Mouse (Mus musculus) hindbrain, embryonic 14.5 days (tissue): ENCODE results near the gene Tnfsf18. TPM values are rescaled to one million over a fixed set of nuclear protein-coding genes. Genes with fewer than 3 reads are reported as not detected.
A peak's percentile ranks its signal among the peaks of the same experiment; 100 is the strongest.

ENCODE experiments used
- ATAC-seq: fragments of 200-750 bp; cut with Nextera tagmentation; 2 replicates; pipeline ENCODE4 v1.8.0; 2017; ENCODE audit warnings: moderate number of reproducible peaks, mild to moderate bottlenecking, moderate TSS enrichment, moderate library complexity; ENCODE audit not compliant: low FRiP score
- DNase-seq: peaks from one replicate; pipeline ENCODE4 v3.0.0-alpha.2; 2015; ENCODE audit warnings: low spot score
- H3K27ac ChIP-seq: fragments of 300-500 bp; sonication (generic); 2 replicates; pipeline ENCODE4 v1.5.1; 2014; ENCODE audit warnings: mild to moderate bottlenecking, moderate library complexity
- H3K27me3 ChIP-seq: fragments of 300-500 bp; sonication (generic); 2 replicates; pipeline ENCODE4 v1.6.1; 2014; ENCODE audit warnings: mild to moderate bottlenecking, low read length, mixed read lengths; ENCODE audit not compliant: control insufficient read depth, insufficient read depth
- H3K36me3 ChIP-seq: fragments of 300-500 bp; sonication (generic); replicated peaks from 2 replicates; pipeline ENCODE4 v1.6.1; 2014; ENCODE audit not compliant: control insufficient read depth, insufficient read depth
- H3K4me1 ChIP-seq: fragments of 300-500 bp; sonication (generic); replicated peaks from 2 replicates; pipeline ENCODE4 v1.6.1; 2014; ENCODE audit warnings: antibody characterized with exemption, low read length, mixed read lengths; ENCODE audit not compliant: control insufficient read depth, insufficient read depth
- H3K4me2 ChIP-seq: fragments of 300-500 bp; sonication (generic); replicated peaks from 2 replicates; pipeline ENCODE4 v1.6.1; 2014; ENCODE audit warnings: mild to moderate bottlenecking, moderate library complexity
- H3K4me3 ChIP-seq: fragments of 300-500 bp; sonication (generic); replicated peaks from 2 replicates; pipeline ENCODE4 v1.5.1; 2014; ENCODE audit warnings: mild to moderate bottlenecking, low read length
- H3K9ac ChIP-seq: fragments of 300-500 bp; sonication (generic); 2 replicates; pipeline ENCODE4 v1.6.1; 2014
- H3K9me3 ChIP-seq: fragments of 300-500 bp; sonication (generic); 2 replicates; pipeline ENCODE4 v1.6.1; 2016; ENCODE audit warnings: low read length; ENCODE audit not compliant: control insufficient read depth
- WGBS: fragments of 180-500 bp; shearing (Covaris S2); extraction: QIAGEN DNeasy Blood & Tissue Kit; methylation state at CpG from one replicate; pipeline ENCODE4 v1.1.7; 2014; 5-methylcytosine and 5-hydroxymethylcytosine counted together
- polyA plus RNA-seq: library from polyadenylated mRNA; unstranded; fragments of >200 nt; fragmentation: Nextera tagmentation; extraction: Ambion mirVana; gene quantifications from 2 replicates; pipeline ENCODE4 v1.2.1, GENCODE M21; 2014

Gene Tnfsf18
- polyA plus RNA-seq, 1 experiment from 2014 or later = 0.19 TPM

- Histone ChIP-seq H3K27ac (no peak overlapping the region), H3K36me3 (no peaks in the 10 kb centered on the region), H3K9me3 (no peaks in the 10 kb centered on the region), H3K4me3 (no peak overlapping the region), H3K4me2 (no peak overlapping the region), H3K9ac (no peak overlapping the region), H3K4me1 (no peaks in the 10 kb centered on the region), H3K27me3 (no peaks in the 10 kb centered on the region)
- 88% methylated on average over 7 of the region's 7 CpGs for whole genome bisulfite sequencing
- ATAC-seq (no peak), DNase-seq (no peak)
These were observed 2.7 kb upstream of the Tnfsf18 start for GRCm38 (mm10) chr1:161491766-161492165.

DNA sequence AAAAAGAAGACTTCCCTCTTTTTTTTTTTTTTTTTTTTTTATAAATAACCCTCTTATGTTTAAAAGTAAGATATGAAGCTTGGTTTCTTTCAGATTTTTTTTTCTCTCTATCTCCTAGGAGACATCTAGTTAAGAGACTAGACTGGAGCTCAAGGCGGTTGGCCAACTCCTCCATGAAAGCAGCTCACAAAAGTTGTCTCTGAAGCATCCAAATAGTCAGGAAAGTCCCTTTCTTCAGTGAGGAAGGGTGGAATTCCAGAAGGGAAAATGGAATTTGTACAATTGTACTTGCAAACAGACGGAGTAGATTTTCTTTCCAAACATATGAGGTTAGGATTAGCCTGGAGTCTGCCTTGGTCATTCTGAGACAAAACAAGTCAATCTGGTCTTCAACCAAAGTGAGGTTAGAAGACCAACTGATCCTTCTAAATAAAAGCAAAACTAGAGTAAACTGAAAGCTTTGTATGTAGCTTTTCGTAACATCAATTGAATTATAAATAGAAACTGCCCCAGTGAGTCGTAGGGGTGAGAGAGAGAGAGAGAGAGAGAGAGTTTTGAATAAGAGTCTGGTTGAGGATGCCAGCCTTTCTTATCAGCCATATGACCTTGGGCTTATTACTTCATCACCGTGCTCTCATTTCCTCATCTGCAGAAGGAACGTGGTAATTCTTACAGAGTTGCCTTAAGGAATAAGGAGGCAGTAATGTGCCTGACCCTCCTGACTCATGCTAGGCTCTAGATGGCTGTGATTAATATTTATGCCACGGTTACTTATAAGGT, 2.6 kb downstream of the Tnfsf18 start:
- no peak for DNase-seq
- Histone ChIP-seq H3K4me2 (no peak overlapping the region), H3K27ac (no peak overlapping the region), H3K9ac (no peak overlapping the region), H3K4me1 (no peaks in the 10 kb centered on the region), H3K4me3 (no peak overlapping the region), H3K36me3 (no peaks in the 10 kb centered on the region), H3K27me3 (no peaks in the 10 kb centered on the region), H3K9me3 (no peaks in the 10 kb centered on the region)
- 82% methylated on average over 7 of the region's 7 CpGs for WGBS
- ATAC-seq = no peak

- ATAC-seq (no peak), DNase-seq (no peak)
- Histone ChIP-seq H3K9ac (no peak overlapping the region), H3K4me2 (no peak overlapping the region), H3K4me1 (no peaks in the 10 kb centered on the region), H3K9me3 (no peaks in the 10 kb centered on the region), H3K4me3 (no peak overlapping the region), H3K27ac (no peak overlapping the region), H3K36me3 (no peaks in the 10 kb centered on the region), H3K27me3 (no peaks in the 10 kb centered on the region)
- WGBS = 92% methylated on average over 6 of the region's 6 CpGs
These were observed 5.8 kb downstream of the Tnfsf18 start for GRCm38 (mm10) chr1:161500114-161500810.

DNA sequence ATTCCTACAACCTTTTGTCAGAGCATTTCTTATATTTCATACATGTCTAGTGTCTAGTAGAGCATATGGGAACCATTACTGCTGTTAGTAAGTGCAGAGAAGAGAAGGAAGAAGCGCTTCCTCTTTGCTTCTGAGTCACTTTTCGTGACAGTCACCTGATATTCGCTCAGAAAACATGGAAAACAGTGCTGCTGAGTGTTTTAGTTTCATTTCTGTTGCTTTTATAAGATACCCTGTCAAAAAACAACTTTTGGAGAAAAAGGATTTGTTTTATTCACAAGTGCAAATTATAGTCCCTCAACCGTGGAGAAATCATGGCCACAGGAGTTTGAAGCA, 6.3 kb downstream of the Tnfsf18 start:
- Histone ChIP-seq H3K27me3 (no peaks in the 10 kb centered on the region), H3K4me1 (no peaks in the 10 kb centered on the region), H3K27ac (no peak overlapping the region), H3K4me2 (no peak overlapping the region), H3K9me3 (no peaks in the 10 kb centered on the region), H3K36me3 (no peaks in the 10 kb centered on the region), H3K4me3 (no peak overlapping the region), H3K9ac (no peak overlapping the region)
- WGBS = 90% methylated on average over 4 of the region's 4 CpGs
- DNase-seq (no peak), ATAC-seq (no peak)

- H3K9me3 ChIP-seq = no peaks in the 10 kb centered on the region
- no peak overlapping the region for H3K27ac ChIP-seq
- no peaks in the 10 kb centered on the region for H3K27me3 ChIP-seq
- no peak overlapping the region for H3K4me2 ChIP-seq
- ATAC-seq = no peak
- H3K4me3 ChIP-seq = no peak overlapping the region
- WGBS = 90% methylated on average over 4 of the region's 4 CpGs
- H3K36me3 ChIP-seq = no peaks in the 10 kb centered on the region
- H3K4me1 ChIP-seq = no peaks in the 10 kb centered on the region
- no peak overlapping the region for H3K9ac ChIP-seq
- no peak for DNase-seq
These were observed 11.9 kb downstream of the Tnfsf18 start for GRCm38 (mm10) chr1:161506317-161506716.

- no peaks in the 10 kb centered on the region for H3K27me3 ChIP-seq
- ATAC-seq (no peak), DNase-seq (no peak)
- no peaks in the 10 kb centered on the region for H3K9me3 ChIP-seq
- H3K4me1 ChIP-seq = no peaks in the 10 kb centered on the region
- H3K36me3 ChIP-seq = no peaks in the 10 kb centered on the region
- H3K9ac ChIP-seq = no peak overlapping the region
- WGBS = 60% methylated on average over 3 of the region's 3 CpGs
- no peak overlapping the region for H3K4me2 ChIP-seq
- no peak overlapping the region for H3K27ac ChIP-seq
- no peak overlapping the region for H3K4me3 ChIP-seq
These were observed 13.2 kb downstream of the Tnfsf18 start for GRCm38 (mm10) chr1:161507623-161508047.

DNA sequence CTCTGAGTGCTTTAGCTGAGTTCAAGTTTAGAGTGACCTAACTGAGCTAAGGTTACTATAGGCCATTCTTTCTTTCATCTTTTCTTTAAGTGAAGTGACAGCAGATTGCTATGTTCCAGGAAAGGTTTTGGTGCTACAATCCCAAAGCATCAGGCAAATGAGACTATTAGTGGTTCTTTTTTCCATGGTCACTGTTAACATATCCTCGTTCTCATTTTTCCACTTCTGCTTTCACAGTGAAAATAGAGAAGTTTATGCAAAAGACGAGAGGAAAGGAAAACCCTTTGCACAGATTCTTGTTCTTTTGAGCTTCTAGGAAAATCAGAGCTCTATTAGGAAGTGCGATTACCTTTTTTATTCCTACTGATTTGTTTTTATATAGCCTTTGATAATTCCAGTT, 22.9 kb downstream of the Tnfsf18 start:
- DNase-seq (peak; percentile 21), ATAC-seq (no peak)
- Histone ChIP-seq H3K4me2 (no peak overlapping the region), H3K4me1 (no peaks in the 10 kb centered on the region), H3K36me3 (no peaks in the 10 kb centered on the region), H3K9ac (no peak overlapping the region), H3K27me3 (no peaks in the 10 kb centered on the region), H3K9me3 (no peaks in the 10 kb centered on the region), H3K4me3 (no peak overlapping the region), H3K27ac (no peak overlapping the region)
- 85% methylated on average over 3 of the region's 3 CpGs for WGBS

DNA sequence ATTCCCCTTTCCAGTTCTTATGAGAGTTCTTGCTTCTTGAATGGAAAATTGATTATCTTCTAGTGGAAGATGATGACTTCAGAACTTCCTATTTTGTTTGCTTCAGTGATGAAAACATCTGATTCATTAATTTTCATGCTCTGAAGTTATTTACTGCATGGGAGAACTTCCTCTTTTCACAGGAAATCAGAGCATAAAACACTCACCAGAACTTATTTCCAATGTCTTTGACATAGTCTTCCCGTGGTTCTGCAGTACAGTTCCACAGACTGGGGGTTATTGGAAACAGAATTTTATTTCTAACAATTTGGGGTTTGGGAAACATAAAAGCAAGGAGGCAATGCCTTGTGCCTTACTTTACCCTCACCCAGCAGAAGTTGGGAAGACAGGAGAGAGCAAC, 25.8 kb downstream of the Tnfsf18 start:
- H3K9ac ChIP-seq = no peak overlapping the region
- H3K4me3 ChIP-seq = no peak overlapping the region
- H3K4me1 ChIP-seq = no peaks in the 10 kb centered on the region
- DNase-seq (peak; percentile 16), ATAC-seq (no peak)
- H3K4me2 ChIP-seq = no peak overlapping the region
- H3K27ac ChIP-seq = no peak overlapping the region
- H3K27me3 ChIP-seq = no peaks in the 10 kb centered on the region
- WGBS = 87% methylated on average over 1 of the region's 1 CpGs
- H3K36me3 ChIP-seq = no peaks in the 10 kb centered on the region
- H3K9me3 ChIP-seq = no peaks in the 10 kb centered on the region

DNA sequence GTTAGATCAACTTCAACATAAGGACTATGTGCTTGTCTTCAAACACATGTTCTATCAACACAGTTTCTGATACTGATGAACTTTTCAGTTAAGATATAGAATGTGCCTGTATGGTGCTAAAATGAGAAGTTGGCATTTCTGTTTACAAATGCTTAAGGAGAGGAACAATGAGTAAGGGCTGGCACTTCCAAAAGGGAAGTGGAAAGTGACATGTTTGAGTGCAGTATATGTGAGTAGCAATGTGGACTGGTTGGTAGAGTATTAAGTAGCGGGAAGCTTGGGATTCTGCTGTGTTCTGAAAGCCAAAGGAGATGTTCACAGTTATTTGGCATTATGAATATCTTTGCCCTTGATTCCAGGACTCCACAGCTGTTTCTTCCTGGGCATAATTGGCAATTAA, 33.7 kb downstream of the Tnfsf18 start:
- Histone ChIP-seq H3K27ac (no peak overlapping the region), H3K4me1 (no peaks in the 10 kb centered on the region), H3K27me3 (no peaks in the 10 kb centered on the region), H3K4me3 (no peak overlapping the region), H3K9me3 (no peaks in the 10 kb centered on the region), H3K36me3 (no peaks in the 10 kb centered on the region), H3K9ac (no peak overlapping the region), H3K4me2 (no peak overlapping the region)
- no peak for ATAC-seq
- WGBS = 91% methylated on average over 1 of the region's 1 CpGs
- no peak for DNase-seq
